Mouse (Mus musculus) stomach, postnatal 0 days (tissue): ENCODE measurements around the gene Dtnbp1. TPM values are rescaled to one million over a fixed set of nuclear protein-coding genes. Genes with fewer than 3 reads are reported as not detected.

Source experiments
- ATAC-seq: fragments of 200-750 bp; cut with Nextera tagmentation; 2 replicates; pipeline ENCODE4 v1.8.0; 2017; ENCODE audit not compliant: low FRiP score, low TSS enrichment
- DNase-seq: peaks from one replicate; pipeline ENCODE4 v3.0.0-alpha.2; 2016; ENCODE audit warnings: low spot score
- H3K27ac ChIP-seq: fragments of 300-500 bp; sonication (generic); replicated peaks from 2 replicates; pipeline ENCODE4 v1.5.1; 2014; ENCODE audit warnings: mild to moderate bottlenecking, control low read depth
- H3K27me3 ChIP-seq: fragments of 300-500 bp; sonication (generic); 2 replicates; pipeline ENCODE4 v1.6.1; 2014; ENCODE audit warnings: low read length; ENCODE audit not compliant: control insufficient read depth, insufficient read depth
- H3K36me3 ChIP-seq: fragments of 300-500 bp; sonication (generic); 2 replicates; pipeline ENCODE4 v1.6.1; 2014; ENCODE audit warnings: low read length, mixed read lengths; ENCODE audit not compliant: control insufficient read depth, insufficient read depth
- H3K4me1 ChIP-seq: fragments of 300-500 bp; sonication (generic); replicated peaks from 2 replicates; pipeline ENCODE4 v1.6.1; 2014; ENCODE audit warnings: antibody characterized with exemption; ENCODE audit not compliant: control insufficient read depth, insufficient read depth
- H3K4me2 ChIP-seq: fragments of 300-500 bp; sonication (generic); replicated peaks from 2 replicates; pipeline ENCODE4 v1.6.1; 2014; ENCODE audit warnings: low read depth, mild to moderate bottlenecking, control low read depth, moderate library complexity
- H3K4me3 ChIP-seq: fragments of 300-500 bp; sonication (generic); 2 replicates; pipeline ENCODE4 v1.5.1; 2014; ENCODE audit warnings: low read depth, low read length, control low read depth
- H3K9ac ChIP-seq: fragments of 300-500 bp; sonication (generic); 2 replicates; pipeline ENCODE4 v1.6.1; 2014; ENCODE audit warnings: mild to moderate bottlenecking, low read length, control low read depth, mixed read lengths
- H3K9me3 ChIP-seq: fragments of 300-500 bp; sonication (generic); 2 replicates; pipeline ENCODE4 v1.6.1; 2016; ENCODE audit warnings: low read length; ENCODE audit not compliant: control insufficient read depth
- CTCF ChIP-seq: IDR thresholded peaks from 2 replicates; pipeline ENCODE4 v1.5.1; 2016; ENCODE audit warnings: antibody characterized with exemption, low read depth, mild to moderate bottlenecking, moderate library complexity
- EP300 ChIP-seq: optimal IDR thresholded peaks from 2 replicates; pipeline ENCODE3; 2016; ENCODE audit warnings: antibody characterized with exemption
- WGBS: fragments of 180-500 bp; shearing (Covaris S2); extraction: QIAGEN DNeasy Blood & Tissue Kit; methylation state at CpG from one replicate; pipeline ENCODE4 v1.1.7; 2014; 5-methylcytosine and 5-hydroxymethylcytosine counted together
- polyA plus RNA-seq: library from polyadenylated mRNA; unstranded; fragments of >200 nt; fragmentation: Nextera tagmentation; extraction: Ambion mirVana; gene quantifications from 2 replicates; pipeline ENCODE4 v1.2.1, GENCODE M21; 2015

Dtnbp1 gene
- polyA plus RNA-seq, 1 experiment from 2014 or later = 47.7 TPM

DNA sequence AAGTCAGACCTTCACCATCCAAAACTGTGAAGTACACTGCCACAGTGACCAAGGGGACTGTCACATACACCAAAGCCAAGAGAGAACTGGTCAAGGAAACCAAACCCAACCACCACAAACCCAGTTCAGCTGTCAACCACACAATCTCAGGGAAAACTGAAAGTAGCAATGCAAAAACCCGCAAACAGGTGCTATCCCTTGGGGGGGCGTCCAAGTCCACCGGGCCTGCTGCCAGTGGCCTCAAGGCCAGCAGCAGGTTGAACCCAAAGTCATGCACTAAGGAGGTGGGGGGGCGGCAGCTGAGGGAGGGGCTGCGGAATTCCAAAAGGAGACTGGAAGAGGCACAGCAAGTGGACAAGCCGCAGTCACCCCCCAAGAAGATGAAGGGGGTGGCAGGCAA, 99.6 kb downstream of the Dtnbp1 start:
- Histone ChIP-seq H3K4me1 (no peaks in the 10 kb centered on the region; the same call in 1 of the 2 replicates), H3K9ac (no peak overlapping the region), H3K4me2 (no peak overlapping the region), H3K27me3 (no peaks in the 10 kb centered on the region), H3K4me3 (no peak overlapping the region), H3K27ac (no peak overlapping the region), H3K9me3 (no peaks in the 10 kb centered on the region), H3K36me3 (peaks cover 6% of the 10 kb centered on the region; the same call in 1 of the 2 replicates)
- ATAC-seq (no peak), DNase-seq (no peak)
- no peak for TF ChIP-seq EP300
- no peak for TF ChIP-seq CTCF
- 98% methylated on average over 6 of the region's 6 CpGs for WGBS

- DNase-seq = no peak
- no peak overlapping the region for H3K4me2 ChIP-seq
- H3K27me3 ChIP-seq = no peaks in the 10 kb centered on the region
- no peak overlapping the region for H3K9ac ChIP-seq
- 88% methylated on average over 12 of the region's 12 CpGs for WGBS
- ATAC-seq = no peak
- H3K27ac ChIP-seq = no peak overlapping the region
- peaks cover 5% of the 10 kb centered on the region; the same call in 1 of the 2 replicates for H3K36me3 ChIP-seq
- TF ChIP-seq CTCF (no peak), EP300 (no peak)
- no peaks in the 10 kb centered on the region for H3K4me1 ChIP-seq
- H3K4me3 ChIP-seq = no peak overlapping the region
- H3K9me3 ChIP-seq = no peaks in the 10 kb centered on the region
These were observed 105.7 kb downstream of the Dtnbp1 start for GRCm38 (mm10) chr13:44896211-44896610.

DNA sequence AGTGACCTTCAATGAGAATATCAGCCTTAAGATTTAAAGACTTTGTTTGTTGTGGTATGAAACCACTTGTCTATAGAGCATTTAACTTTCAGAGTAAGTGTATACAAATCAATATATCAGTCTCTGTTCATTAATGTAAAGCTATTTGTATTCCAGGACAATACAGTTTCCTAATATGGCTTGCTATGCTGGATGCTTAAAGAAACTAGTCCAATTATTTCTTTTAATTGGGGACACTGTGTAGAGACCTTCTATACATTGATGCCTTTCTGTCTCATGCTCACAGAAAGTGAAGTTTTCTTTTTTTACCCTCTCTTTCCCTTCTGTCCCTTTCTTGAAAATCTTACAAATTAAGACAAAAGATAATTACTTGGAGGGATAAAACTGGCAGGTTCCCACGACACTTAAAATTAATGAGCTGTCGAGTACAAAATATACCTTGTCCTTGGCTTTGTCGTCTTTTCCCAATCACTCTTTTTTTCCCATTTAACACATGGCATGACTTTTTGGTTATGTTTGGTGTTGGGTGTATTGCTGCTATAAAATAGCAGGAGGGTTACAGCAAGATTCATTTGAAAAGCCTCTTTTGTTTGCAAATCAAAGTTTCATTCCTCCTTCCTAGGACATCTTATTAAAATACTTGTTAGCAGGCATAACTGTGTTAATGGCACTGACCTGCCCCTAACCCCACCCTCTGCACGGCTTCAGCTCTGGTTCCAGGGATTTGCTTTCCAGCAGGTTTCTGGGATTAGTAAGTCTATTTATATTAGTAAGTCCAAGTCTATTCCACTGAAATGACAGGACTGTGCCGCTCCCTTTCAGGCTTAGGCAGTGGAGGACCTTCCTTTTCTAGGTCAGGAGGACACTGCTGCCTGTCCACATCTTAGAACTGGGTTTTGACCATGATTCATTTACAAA, 109.9 kb downstream of the Dtnbp1 start:
- DNase-seq (no peak), ATAC-seq (no peak)
- Histone ChIP-seq H3K27me3 (no peaks in the 10 kb centered on the region), H3K27ac (no peak overlapping the region), H3K9me3 (no peaks in the 10 kb centered on the region), H3K36me3 (peaks cover 5% of the 10 kb centered on the region; the same call in 1 of the 2 replicates), H3K4me3 (no peak overlapping the region), H3K4me2 (no peak overlapping the region), H3K9ac (no peak overlapping the region), H3K4me1 (no peaks in the 10 kb centered on the region; the same call in 1 of the 2 replicates)
- TF ChIP-seq EP300 (no peak), CTCF (no peak)
- WGBS = 33% methylated on average over 5 of the region's 5 CpGs

- TF ChIP-seq EP300 = no peak
- no peak for TF ChIP-seq CTCF
- no peak overlapping the region for H3K4me2 ChIP-seq
- no peaks in the 10 kb centered on the region; the same call in 1 of the 2 replicates for H3K4me1 ChIP-seq
- no peaks in the 10 kb centered on the region for H3K27me3 ChIP-seq
- ATAC-seq (no peak), DNase-seq (no peak)
- no peak overlapping the region for H3K9ac ChIP-seq
- H3K27ac ChIP-seq = no peak overlapping the region
- H3K9me3 ChIP-seq = no peaks in the 10 kb centered on the region
- WGBS = 74% methylated on average over 2 of the region's 2 CpGs
- H3K36me3 ChIP-seq = no peaks in the 10 kb centered on the region
- H3K4me3 ChIP-seq = no peak overlapping the region
These were observed 111.3 kb downstream of the Dtnbp1 start for GRCm38 (mm10) chr13:44890612-44891011.

DNA sequence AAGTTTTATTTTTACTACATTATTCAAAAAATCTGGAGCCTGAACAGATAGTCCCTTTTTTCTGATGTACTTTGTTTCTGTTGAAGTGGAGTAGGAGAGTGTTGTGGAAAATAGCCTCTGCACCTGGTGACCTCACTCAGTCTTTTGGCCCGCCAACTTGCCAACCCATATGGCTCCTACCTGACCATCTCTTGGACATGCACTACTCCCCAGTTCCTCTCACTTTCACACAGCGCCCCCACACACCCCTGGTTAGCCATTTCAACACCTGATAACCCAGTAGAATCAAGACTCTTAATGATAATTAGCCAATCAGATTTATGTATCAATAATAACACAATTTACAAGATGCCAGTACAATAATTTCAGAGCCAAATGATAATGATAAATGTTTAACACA, 115.7 kb downstream of the Dtnbp1 start:
- H3K4me3 ChIP-seq = no peak overlapping the region
- no peaks in the 10 kb centered on the region for H3K36me3 ChIP-seq
- no peak for ATAC-seq
- H3K27ac ChIP-seq = no peak overlapping the region
- DNase-seq = no peak
- no peaks in the 10 kb centered on the region; the same call in 1 of the 2 replicates for H3K4me1 ChIP-seq
- H3K9ac ChIP-seq = no peak overlapping the region
- H3K4me2 ChIP-seq = no peak overlapping the region
- H3K9me3 ChIP-seq = no peaks in the 10 kb centered on the region
- TF ChIP-seq CTCF (no peak), EP300 (no peak)
- 86% methylated on average over 2 of the region's 2 CpGs for WGBS
- no peaks in the 10 kb centered on the region for H3K27me3 ChIP-seq

DNA sequence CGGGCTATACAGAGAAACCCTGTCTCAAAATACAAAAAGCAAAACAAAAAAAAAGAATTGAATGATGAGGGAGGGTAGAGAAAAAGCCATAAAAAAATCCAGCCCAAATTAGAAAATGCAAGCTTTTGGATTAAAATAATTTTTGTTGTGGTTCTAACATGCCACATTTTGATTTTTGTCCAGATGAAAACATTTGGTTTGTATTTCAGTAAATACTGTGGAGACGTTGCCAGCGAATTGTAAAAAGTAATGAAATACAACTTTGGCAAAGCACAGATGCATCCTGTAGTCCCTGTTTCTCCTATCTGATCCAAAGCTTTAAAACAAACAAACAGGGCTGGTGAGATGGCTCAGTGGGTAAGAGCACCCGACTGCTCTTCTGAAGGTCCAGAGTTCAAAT, 120.9 kb downstream of the Dtnbp1 start:
- H3K4me2 ChIP-seq = no peak overlapping the region
- H3K9me3 ChIP-seq = no peaks in the 10 kb centered on the region
- TF ChIP-seq CTCF = no peak
- TF ChIP-seq EP300 = no peak
- no peaks in the 10 kb centered on the region for H3K27me3 ChIP-seq
- H3K36me3 ChIP-seq = no peaks in the 10 kb centered on the region
- no peak overlapping the region for H3K27ac ChIP-seq
- no peak for DNase-seq
- WGBS = 89% methylated on average over 4 of the region's 4 CpGs
- H3K9ac ChIP-seq = no peak overlapping the region
- no peak for ATAC-seq
- no peaks in the 10 kb centered on the region for H3K4me1 ChIP-seq
- no peak overlapping the region for H3K4me3 ChIP-seq
